Mouse (Mus musculus): ENCODE results near the gene Abi2. TPM values are rescaled to one million over a fixed set of nuclear protein-coding genes. Genes with fewer than 3 reads are reported as not detected.

Abi2 gene
- polyA plus RNA-seq, 1 experiment, result 117 TPM

DNA sequence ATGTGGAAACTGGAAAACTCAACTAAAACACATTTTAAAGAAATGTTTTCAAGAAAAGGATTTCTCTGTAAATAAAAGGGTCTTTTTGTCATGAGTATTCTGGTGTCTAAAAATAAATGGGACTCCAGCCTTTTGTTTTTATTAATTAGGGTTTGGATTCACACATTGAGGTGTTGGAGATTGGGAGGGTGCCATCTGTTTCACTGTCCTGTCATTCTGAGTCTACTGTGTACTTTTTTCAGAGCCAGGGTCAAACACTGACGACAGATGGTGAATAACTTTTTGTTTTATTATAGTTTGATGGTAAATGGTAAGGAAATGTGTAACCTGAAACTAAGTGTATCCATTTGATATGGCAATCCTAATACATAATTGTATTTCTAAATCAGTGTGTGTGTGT lies 72.1 kb downstream of the Abi2 start:
- Histone ChIP-seq H3K4me1 (ENCODE audit: control insufficient read depth, insufficient read depth, low read length) (no peaks in the 10 kb centered on the region), H3K4me3 (ENCODE audit: insufficient read depth, low read length) (no peak overlapping the region), H3K27ac (ENCODE audit: insufficient read depth, low read length) (no peak overlapping the region)
- no peak for TF ChIP-seq CTCF (IDR thresholded peaks at IDR 0.05; ENCODE audit: extremely low read depth, insufficient read depth, low read length)
- no peak for TF ChIP-seq POLR2A (IDR thresholded peaks at IDR 0.05; ENCODE audit: extremely low read depth, insufficient read depth, low read length)

- TF ChIP-seq POLR2A (IDR thresholded peaks at IDR 0.05; ENCODE audit: extremely low read depth, insufficient read depth, low read length) (no peak), CTCF (IDR thresholded peaks at IDR 0.05; ENCODE audit: extremely low read depth, insufficient read depth, low read length) (no peak)
- H3K4me3 ChIP-seq (ENCODE audit: insufficient read depth, low read length), result no peak overlapping the region
- H3K27ac ChIP-seq (ENCODE audit: insufficient read depth, low read length), result no peak overlapping the region
- no peaks in the 10 kb centered on the region for H3K4me1 ChIP-seq (ENCODE audit: control insufficient read depth, insufficient read depth, low read length)
These were observed 73.5 kb downstream of the Abi2 start for GRCm38 (mm10) chr1:60482881-60483280.

- H3K4me1 ChIP-seq (ENCODE audit: control insufficient read depth, insufficient read depth, low read length), result peaks cover 2% of the 10 kb centered on the region
- TF ChIP-seq CTCF (IDR thresholded peaks at IDR 0.05; ENCODE audit: extremely low read depth, insufficient read depth, low read length), result no peak
- TF ChIP-seq POLR2A (IDR thresholded peaks at IDR 0.05; ENCODE audit: extremely low read depth, insufficient read depth, low read length), result no peak
- H3K27ac ChIP-seq (ENCODE audit: insufficient read depth, low read length), result no peak overlapping the region
- H3K4me3 ChIP-seq (ENCODE audit: insufficient read depth, low read length), result no peak overlapping the region
These were observed 76.2 kb downstream of the Abi2 start for GRCm38 (mm10) chr1:60485649-60486048.

- TF ChIP-seq POLR2A (IDR thresholded peaks at IDR 0.05; ENCODE audit: extremely low read depth, insufficient read depth, low read length), result no peak
- TF ChIP-seq CTCF (IDR thresholded peaks at IDR 0.05; ENCODE audit: extremely low read depth, insufficient read depth, low read length), result no peak
- peaks cover 5% of the 10 kb centered on the region for H3K4me1 ChIP-seq (ENCODE audit: control insufficient read depth, insufficient read depth, low read length)
- no peak overlapping the region for H3K4me3 ChIP-seq (ENCODE audit: insufficient read depth, low read length)
- H3K27ac ChIP-seq (ENCODE audit: insufficient read depth, low read length), result peak overlapping the region; percentile 47; the same call in 1 of the 2 replicates
These were observed 79.2 kb downstream of the Abi2 start for GRCm38 (mm10) chr1:60488635-60489034.

GRCm38 (mm10) chr1:60489660-60490059 lies 80.2 kb downstream of the Abi2 start:
- peaks cover 5% of the 10 kb centered on the region for H3K4me1 ChIP-seq (ENCODE audit: control insufficient read depth, insufficient read depth, low read length)
- TF ChIP-seq POLR2A (IDR thresholded peaks at IDR 0.05; ENCODE audit: extremely low read depth, insufficient read depth, low read length) (no peak), CTCF (IDR thresholded peaks at IDR 0.05; ENCODE audit: extremely low read depth, insufficient read depth, low read length) (no peak)
- H3K4me3 ChIP-seq (ENCODE audit: insufficient read depth, low read length), result no peak overlapping the region
- no peak overlapping the region; the same call in 1 of the 2 replicates for H3K27ac ChIP-seq (ENCODE audit: insufficient read depth, low read length)

DNA sequence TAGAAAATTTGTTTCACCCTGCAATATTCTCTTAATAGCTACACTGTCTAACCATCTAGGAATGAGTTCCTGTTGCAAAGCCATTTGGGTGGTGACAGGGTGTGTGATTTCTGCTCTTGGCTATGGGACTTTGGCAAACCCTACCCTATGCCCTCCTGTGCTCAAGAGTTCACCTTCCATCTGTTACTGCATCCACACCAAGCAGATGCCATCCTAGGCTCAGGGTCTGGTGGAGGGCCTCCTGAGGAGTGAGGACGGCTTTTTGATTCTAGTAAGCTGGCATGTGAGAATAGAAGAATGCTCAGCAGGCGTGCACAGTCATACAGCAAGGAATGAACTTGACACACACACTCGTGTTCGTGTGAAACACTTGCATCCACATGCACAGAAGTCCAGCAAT lies 81.1 kb downstream of the Abi2 start:
- no peak overlapping the region for H3K27ac ChIP-seq (ENCODE audit: insufficient read depth, low read length)
- no peak for TF ChIP-seq CTCF (IDR thresholded peaks at IDR 0.05; ENCODE audit: extremely low read depth, insufficient read depth, low read length)
- TF ChIP-seq POLR2A (IDR thresholded peaks at IDR 0.05; ENCODE audit: extremely low read depth, insufficient read depth, low read length), result no peak
- peaks cover 5% of the 10 kb centered on the region for H3K4me1 ChIP-seq (ENCODE audit: control insufficient read depth, insufficient read depth, low read length)
- no peak overlapping the region for H3K4me3 ChIP-seq (ENCODE audit: insufficient read depth, low read length)

DNA sequence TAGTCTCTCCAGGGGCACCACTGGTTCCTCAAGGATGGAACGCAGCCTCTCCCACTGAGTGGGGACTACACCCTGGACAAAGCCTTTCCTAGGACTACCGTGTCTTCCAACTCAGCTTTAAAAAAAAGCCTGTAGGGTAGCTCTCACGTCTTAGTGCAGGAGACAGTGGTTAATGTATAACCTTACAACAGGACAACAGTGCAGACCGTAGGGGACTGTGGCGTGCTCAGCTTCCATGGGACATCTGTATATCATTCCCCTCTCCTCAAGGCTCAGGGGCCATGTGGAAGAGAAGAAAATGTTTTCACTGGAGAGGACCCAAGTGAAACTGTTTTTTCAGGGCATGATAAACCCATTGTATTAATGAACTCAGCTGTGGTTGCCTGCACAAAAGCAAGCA lies 83.0 kb downstream of the Abi2 start:
- H3K4me1 ChIP-seq (ENCODE audit: control insufficient read depth, insufficient read depth, low read length), result peaks cover 5% of the 10 kb centered on the region
- H3K4me3 ChIP-seq (ENCODE audit: insufficient read depth, low read length), result no peak overlapping the region
- TF ChIP-seq CTCF (IDR thresholded peaks at IDR 0.05; ENCODE audit: extremely low read depth, insufficient read depth, low read length), result no peak
- TF ChIP-seq POLR2A (IDR thresholded peaks at IDR 0.05; ENCODE audit: extremely low read depth, insufficient read depth, low read length), result no peak
- H3K27ac ChIP-seq (ENCODE audit: insufficient read depth, low read length), result no peak overlapping the region

DNA sequence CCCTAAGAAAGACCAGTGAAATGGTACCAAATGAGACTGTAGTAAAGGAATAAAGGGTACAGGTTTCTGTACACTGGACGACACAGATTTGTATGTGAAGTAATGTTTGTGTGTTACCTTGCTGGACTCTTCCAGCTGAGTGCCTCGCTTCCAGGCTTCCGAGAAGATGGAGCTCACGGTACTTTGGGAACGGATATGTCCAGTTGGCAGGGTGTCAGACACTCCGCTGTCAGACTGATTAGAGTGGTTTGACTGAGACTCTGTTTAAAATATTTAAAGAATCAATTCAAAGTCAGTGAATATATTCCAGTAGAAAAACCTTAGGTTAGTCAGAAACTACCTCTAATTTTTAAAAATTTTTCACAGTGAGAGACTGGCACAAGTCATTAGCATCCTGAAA lies 84.0 kb downstream of the Abi2 start:
- no peak for TF ChIP-seq POLR2A (IDR thresholded peaks at IDR 0.05; ENCODE audit: extremely low read depth, insufficient read depth, low read length)
- no peak for TF ChIP-seq CTCF (IDR thresholded peaks at IDR 0.05; ENCODE audit: extremely low read depth, insufficient read depth, low read length)
- H3K4me3 ChIP-seq (ENCODE audit: insufficient read depth, low read length), result no peak overlapping the region

GRCm38 (mm10) chr1:60503456-60503855 lies 94.0 kb downstream of the Abi2 start:
- H3K4me3 ChIP-seq (ENCODE audit: insufficient read depth, low read length), result no peak overlapping the region
- H3K4me1 ChIP-seq (ENCODE audit: control insufficient read depth, insufficient read depth, low read length), result no peaks in the 10 kb centered on the region
- H3K27ac ChIP-seq (ENCODE audit: insufficient read depth, low read length), result no peak overlapping the region
- no peak for TF ChIP-seq CTCF (IDR thresholded peaks at IDR 0.05; ENCODE audit: extremely low read depth, insufficient read depth, low read length)
- TF ChIP-seq POLR2A (IDR thresholded peaks at IDR 0.05; ENCODE audit: extremely low read depth, insufficient read depth, low read length), result no peak

More for the DNA sequence above, 84.0 kb downstream of the Abi2 start:
- no peak overlapping the region for H3K27ac ChIP-seq (ENCODE audit: insufficient read depth, low read length)
- H3K4me1 ChIP-seq (ENCODE audit: control insufficient read depth, insufficient read depth, low read length), result peaks cover 3% of the 10 kb centered on the region

- Histone ChIP-seq H3K4me3 (ENCODE audit: insufficient read depth, low read length) (no peak overlapping the region), H3K27ac (ENCODE audit: insufficient read depth, low read length) (no peak overlapping the region), H3K4me1 (ENCODE audit: control insufficient read depth, insufficient read depth, low read length) (peaks cover 3% of the 10 kb centered on the region; the same call in 1 of the 2 replicates)
- no peak for TF ChIP-seq POLR2A (IDR thresholded peaks at IDR 0.05; ENCODE audit: extremely low read depth, insufficient read depth, low read length)
- no peak for TF ChIP-seq CTCF (IDR thresholded peaks at IDR 0.05; ENCODE audit: extremely low read depth, insufficient read depth, low read length)
These were observed 101.2 kb downstream of the Abi2 start for GRCm38 (mm10) chr1:60510584-60510983.
